Mouse (Mus musculus): ENCODE results near the gene Gm21936. TPM values are rescaled to one million over a fixed set of nuclear protein-coding genes. Genes with fewer than 3 reads are reported as not detected.
"Not testable (repeated sequence)": the region's sequence is repeated elsewhere in the genome, so short reads cannot be mapped to it uniquely, and the experiment has no call there.

Gm21936 gene
- not detected in 2 replicates for polyA plus RNA-seq (2015; fragmentation: Nextera tagmentation; extraction: Ambion mirVana)

DNA sequence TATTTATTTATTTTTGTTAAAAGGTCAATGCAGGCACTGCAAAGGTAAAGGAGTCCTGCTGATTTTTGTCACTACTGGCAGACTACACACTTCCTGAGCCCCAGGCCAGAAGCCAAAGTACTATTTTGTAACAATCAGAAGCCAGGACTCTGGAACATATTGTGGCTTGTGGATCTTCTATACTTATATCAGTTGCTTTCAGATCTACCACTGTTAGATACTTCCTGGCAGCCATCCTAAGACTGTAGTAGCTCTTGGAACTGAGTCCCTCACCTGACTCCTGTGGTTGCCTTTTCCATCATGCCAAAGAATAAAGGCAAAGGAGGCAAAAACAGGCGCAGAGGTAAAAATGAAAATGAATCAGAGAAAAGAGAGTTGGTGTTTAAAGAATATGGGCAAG is at the start of gene Gm21936:
Gene Gm21936 (plus strand): TSS at position 301 of the 400 bp plus-strand sequence.
- not testable (repeated sequence) for DNase-seq (ENCODE audit: low spot score)

DNA sequence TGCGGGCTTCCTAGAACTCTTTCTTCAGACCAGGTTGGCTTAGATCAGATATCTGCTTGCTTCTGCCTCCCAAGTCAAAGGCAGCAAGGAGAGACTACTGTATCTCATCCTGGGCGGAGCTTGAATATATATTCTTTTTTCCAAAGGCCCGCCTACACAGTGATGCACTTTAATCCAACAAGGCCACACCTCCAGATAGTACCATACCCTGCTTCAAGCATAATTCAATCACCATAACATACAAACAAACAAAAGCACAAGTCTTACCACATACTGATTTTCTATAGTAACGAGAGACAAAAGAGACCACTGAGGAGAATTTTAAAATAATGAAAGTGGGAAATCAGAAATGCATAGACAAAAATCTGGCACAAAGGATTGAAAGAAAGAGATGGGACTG is 19.7 kb upstream of the Gm21936 start, which contains the start of gene Gm21319:
Gene Gm21319 (minus strand): TSS at position 101 of the 400 bp plus-strand sequence.
- DNase-seq (ENCODE audit: low spot score) = not testable (repeated sequence)

DNA sequence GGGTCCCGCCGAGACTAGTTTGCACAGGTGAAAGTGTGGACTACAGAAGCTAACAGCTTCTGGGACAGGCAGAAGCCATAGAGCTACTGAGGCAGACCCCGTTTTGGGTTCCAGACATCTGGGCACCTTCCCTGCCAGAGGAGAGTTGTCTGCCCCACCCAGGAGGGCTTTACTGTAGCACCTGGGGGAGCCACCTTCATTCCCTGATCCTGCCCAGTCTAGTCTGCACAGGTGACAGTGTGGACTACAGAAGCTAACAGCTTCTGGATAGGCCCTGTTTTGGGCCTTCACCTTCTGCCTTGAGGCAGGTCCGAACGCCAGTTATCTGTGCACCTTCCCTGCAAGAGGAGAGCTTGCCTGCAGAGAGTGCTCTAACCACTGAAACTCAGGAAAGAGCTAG is 2.7 kb downstream of the Gm21936 start:
- DNase-seq (ENCODE audit: low spot score) = not testable (repeated sequence)

DNA sequence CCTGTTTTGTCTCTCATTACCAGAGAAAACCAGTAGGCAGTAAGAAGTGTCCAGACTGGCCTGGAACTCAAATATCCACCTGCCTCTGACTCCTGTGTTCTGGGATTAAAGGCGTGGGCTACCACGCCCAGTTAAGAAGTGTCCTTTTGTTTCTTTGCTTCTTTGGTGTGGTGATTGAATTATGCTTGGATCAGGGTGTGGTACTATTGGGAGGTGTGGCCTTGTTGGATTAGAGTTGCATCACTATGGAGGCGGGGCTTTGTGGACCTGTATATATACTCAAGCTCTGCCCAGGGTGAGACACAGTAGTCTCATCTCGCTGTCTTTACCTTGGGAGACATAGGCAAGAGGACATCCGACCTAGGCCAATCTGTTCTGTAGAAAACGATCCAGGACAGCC is 21.0 kb downstream of the Gm21936 start, which contains the start of gene BB287469:
Gene BB287469 (plus strand): TSS at position 301 of the 400 bp plus-strand sequence.
- not testable (repeated sequence) for DNase-seq (ENCODE audit: low spot score)

DNA sequence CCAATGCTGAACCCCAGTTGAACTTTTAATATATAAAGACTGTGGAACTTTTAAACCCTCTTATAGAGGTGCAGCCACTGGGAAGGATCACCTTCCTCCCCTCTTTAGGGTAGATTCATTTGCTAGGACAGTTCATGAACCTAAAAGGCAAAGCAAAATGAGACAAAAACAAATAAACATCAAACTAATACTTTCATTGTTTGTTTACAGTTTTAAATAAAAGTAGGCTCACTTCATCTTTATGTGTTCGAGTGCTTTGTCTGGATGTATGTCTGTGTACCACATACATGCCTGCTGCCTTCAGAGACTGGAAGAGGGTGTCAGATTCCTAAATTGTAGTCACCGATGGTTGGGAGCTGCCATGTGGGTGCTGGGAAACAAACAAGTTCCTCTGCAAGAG is 46.9 kb downstream of the Gm21936 start, which contains the start of gene Gm2001:
Gene Gm2001 (minus strand): TSS at position 101 of the 400 bp plus-strand sequence.
- not testable (repeated sequence) for DNase-seq (ENCODE audit: low spot score)

Other genes with a start within 250 kb of the Gm21936 start
- gene Oog1, start 192.8 kb upstream of the Gm21936 start, polyA plus RNA-seq (2015; fragmentation: Nextera tagmentation; extraction: Ambion mirVana) = not detected in 2 replicates
- not detected in 2 replicates for gene Gm4027, start 176.6 kb upstream of the Gm21936 start, polyA plus RNA-seq (2015; fragmentation: Nextera tagmentation; extraction: Ambion mirVana)
- gene Gm16381, start 150.9 kb upstream of the Gm21936 start, polyA plus RNA-seq (2015; fragmentation: Nextera tagmentation; extraction: Ambion mirVana) = not detected in 2 replicates
- not detected in 2 replicates for gene Gm21319, start 19.8 kb upstream of the Gm21936 start, polyA plus RNA-seq (2015; fragmentation: Nextera tagmentation; extraction: Ambion mirVana)
- not detected in 2 replicates for gene BB287469, start 21.1 kb downstream of the Gm21936 start, polyA plus RNA-seq (2015; fragmentation: Nextera tagmentation; extraction: Ambion mirVana)
- not detected in 2 replicates for gene Gm2001, start 46.8 kb downstream of the Gm21936 start, polyA plus RNA-seq (2015; fragmentation: Nextera tagmentation; extraction: Ambion mirVana)
- 0.12 TPM in 2 replicates for gene Gm2016, start 78.6 kb downstream of the Gm21936 start, polyA plus RNA-seq (2015; fragmentation: Nextera tagmentation; extraction: Ambion mirVana)
- not detected in 2 replicates for gene Gm2022, start 99.9 kb downstream of the Gm21936 start, polyA plus RNA-seq (2015; fragmentation: Nextera tagmentation; extraction: Ambion mirVana)
- not detected in 2 replicates for gene Gm2035, start 124.3 kb downstream of the Gm21936 start, polyA plus RNA-seq (2015; fragmentation: Nextera tagmentation; extraction: Ambion mirVana)
- not detected in 2 replicates for gene Gm2042, start 158.6 kb downstream of the Gm21936 start, polyA plus RNA-seq (2015; fragmentation: Nextera tagmentation; extraction: Ambion mirVana)
- gene Gm2075, start 216.3 kb downstream of the Gm21936 start, polyA plus RNA-seq (2015; fragmentation: Nextera tagmentation; extraction: Ambion mirVana) = not detected in 2 replicates
- not detected in 2 replicates for gene Gm6803, start 223.3 kb downstream of the Gm21936 start, polyA plus RNA-seq (2015; fragmentation: Nextera tagmentation; extraction: Ambion mirVana)
- gene Gm2056, start 231.5 kb downstream of the Gm21936 start, polyA plus RNA-seq (2015; fragmentation: Nextera tagmentation; extraction: Ambion mirVana) = not detected in 2 replicates

All from thymus, postnatal 0 days (tissue).